Mouse (Mus musculus): Measurements from ENCODE around the gene Susd1.

The Susd1 gene

GRCm38 (mm10) chr4:59314939-59315552 lies 123.4 kb downstream of the Susd1 start:
- no peaks in the 10 kb centered on the region for H3K27me3 ChIP-seq (ENCODE audit: insufficient read depth, low read length)
- H3K4me3 ChIP-seq (replicated peaks; ENCODE audit: low read length): no peak overlapping the region
- no peak for TF ChIP-seq NANOG (IDR thresholded peaks at IDR 0.05; ENCODE audit: borderline replicate concordance, low read length)
- TF ChIP-seq POU5F1 (IDR thresholded peaks at IDR 0.05; ENCODE audit: borderline replicate concordance, low read length): no peak
- TF ChIP-seq CTCF (conservative IDR thresholded peaks at IDR 0.05; ENCODE audit: low read length): no peak
- no peaks in the 10 kb centered on the region for H3K36me3 ChIP-seq (ENCODE audit: insufficient read depth, low read length)
- no peaks in the 10 kb centered on the region for H3K9me3 ChIP-seq (ENCODE audit: low read length)
- H3K4me1 ChIP-seq (replicated peaks; ENCODE audit: low read depth, low read length): no peaks in the 10 kb centered on the region

- H3K9me3 ChIP-seq (ENCODE audit: low read length): no peaks in the 10 kb centered on the region
- no peaks in the 10 kb centered on the region for H3K36me3 ChIP-seq (ENCODE audit: insufficient read depth, low read length)
- TF ChIP-seq CTCF (conservative IDR thresholded peaks at IDR 0.05; ENCODE audit: low read length) (no peak), NANOG (IDR thresholded peaks at IDR 0.05; ENCODE audit: borderline replicate concordance, low read length) (no peak), POU5F1 (IDR thresholded peaks at IDR 0.05; ENCODE audit: borderline replicate concordance, low read length) (no peak)
- H3K27me3 ChIP-seq (ENCODE audit: insufficient read depth, low read length): no peaks in the 10 kb centered on the region
- no peak overlapping the region for H3K4me3 ChIP-seq (replicated peaks; ENCODE audit: low read length)
- no peaks in the 10 kb centered on the region for H3K4me1 ChIP-seq (replicated peaks; ENCODE audit: low read depth, low read length)
Measured at GRCm38 (mm10) chr4:59312945-59313344, 125.5 kb downstream of the Susd1 start.

DNA sequence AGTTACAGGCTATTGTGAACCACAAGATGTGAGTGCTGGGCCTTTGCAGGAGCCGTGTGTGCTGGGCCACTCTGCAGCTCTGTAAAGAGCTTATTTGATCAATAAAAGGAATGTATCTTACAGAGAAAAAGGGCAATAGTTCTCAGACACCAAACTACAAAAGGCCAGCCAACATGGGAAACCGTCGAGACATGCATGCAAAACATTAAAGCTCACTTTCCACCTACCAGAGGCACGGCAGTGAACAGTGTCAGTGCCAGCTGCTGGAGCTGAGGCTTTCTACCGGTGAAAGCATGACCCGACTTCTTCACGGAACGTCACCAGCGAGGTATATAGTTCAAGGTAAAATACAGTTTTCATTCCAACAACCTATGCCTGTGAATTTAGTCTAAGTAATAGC lies 127.8 kb downstream of the Susd1 start:
- Histone ChIP-seq H3K4me3 (replicated peaks; ENCODE audit: low read length) (no peak overlapping the region), H3K9me3 (ENCODE audit: low read length) (no peaks in the 10 kb centered on the region), H3K27me3 (ENCODE audit: insufficient read depth, low read length) (no peaks in the 10 kb centered on the region), H3K4me1 (replicated peaks; ENCODE audit: low read depth, low read length) (no peaks in the 10 kb centered on the region), H3K36me3 (ENCODE audit: insufficient read depth, low read length) (no peaks in the 10 kb centered on the region)
- TF ChIP-seq CTCF (conservative IDR thresholded peaks at IDR 0.05; ENCODE audit: low read length) (no peak), POU5F1 (IDR thresholded peaks at IDR 0.05; ENCODE audit: borderline replicate concordance, low read length) (no peak), NANOG (IDR thresholded peaks at IDR 0.05; ENCODE audit: borderline replicate concordance, low read length) (no peak)

GRCm38 (mm10) chr4:59307841-59308589 lies 130.4 kb downstream of the Susd1 start:
- Histone ChIP-seq H3K4me3 (replicated peaks; ENCODE audit: low read length) (no peak overlapping the region), H3K4me1 (replicated peaks; ENCODE audit: low read depth, low read length) (no peaks in the 10 kb centered on the region), H3K27me3 (ENCODE audit: insufficient read depth, low read length) (no peaks in the 10 kb centered on the region), H3K36me3 (ENCODE audit: insufficient read depth, low read length) (no peaks in the 10 kb centered on the region), H3K9me3 (ENCODE audit: low read length) (no peaks in the 10 kb centered on the region)
- no peak for TF ChIP-seq NANOG (IDR thresholded peaks at IDR 0.05; ENCODE audit: borderline replicate concordance, low read length)
- TF ChIP-seq CTCF (conservative IDR thresholded peaks at IDR 0.05; ENCODE audit: low read length): no peak
- TF ChIP-seq POU5F1 (IDR thresholded peaks at IDR 0.05; ENCODE audit: borderline replicate concordance, low read length): no peak

GRCm38 (mm10) chr4:59302387-59302786 lies 136.0 kb downstream of the Susd1 start:
- Histone ChIP-seq H3K36me3 (ENCODE audit: insufficient read depth, low read length) (no peaks in the 10 kb centered on the region), H3K9me3 (ENCODE audit: low read length) (no peaks in the 10 kb centered on the region), H3K27me3 (ENCODE audit: insufficient read depth, low read length) (no peaks in the 10 kb centered on the region), H3K4me3 (replicated peaks; ENCODE audit: low read length) (no peak overlapping the region), H3K4me1 (replicated peaks; ENCODE audit: low read depth, low read length) (no peaks in the 10 kb centered on the region)
- TF ChIP-seq CTCF (conservative IDR thresholded peaks at IDR 0.05; ENCODE audit: low read length): no peak
- no peak for TF ChIP-seq POU5F1 (IDR thresholded peaks at IDR 0.05; ENCODE audit: borderline replicate concordance, low read length)
- TF ChIP-seq NANOG (IDR thresholded peaks at IDR 0.05; ENCODE audit: borderline replicate concordance, low read length): no peak

GRCm38 (mm10) chr4:59301025-59301815 lies 137.2 kb downstream of the Susd1 start:
- no peaks in the 10 kb centered on the region for H3K27me3 ChIP-seq (ENCODE audit: insufficient read depth, low read length)
- no peaks in the 10 kb centered on the region for H3K36me3 ChIP-seq (ENCODE audit: insufficient read depth, low read length)
- H3K9me3 ChIP-seq (ENCODE audit: low read length): no peaks in the 10 kb centered on the region
- H3K4me3 ChIP-seq (replicated peaks; ENCODE audit: low read length): no peak overlapping the region
- no peak for TF ChIP-seq POU5F1 (IDR thresholded peaks at IDR 0.05; ENCODE audit: borderline replicate concordance, low read length)
- no peak for TF ChIP-seq CTCF (conservative IDR thresholded peaks at IDR 0.05; ENCODE audit: low read length)
- no peak for TF ChIP-seq NANOG (IDR thresholded peaks at IDR 0.05; ENCODE audit: borderline replicate concordance, low read length)
- H3K4me1 ChIP-seq (replicated peaks; ENCODE audit: low read depth, low read length): no peaks in the 10 kb centered on the region

GRCm38 (mm10) chr4:59298719-59299496 lies 139.5 kb downstream of the Susd1 start:
- Histone ChIP-seq H3K9me3 (ENCODE audit: low read length) (no peaks in the 10 kb centered on the region), H3K4me1 (replicated peaks; ENCODE audit: low read depth, low read length) (no peaks in the 10 kb centered on the region), H3K4me3 (replicated peaks; ENCODE audit: low read length) (no peak overlapping the region), H3K27me3 (ENCODE audit: insufficient read depth, low read length) (no peaks in the 10 kb centered on the region), H3K36me3 (ENCODE audit: insufficient read depth, low read length) (no peaks in the 10 kb centered on the region)
- TF ChIP-seq CTCF (conservative IDR thresholded peaks at IDR 0.05; ENCODE audit: low read length) (no peak), NANOG (IDR thresholded peaks at IDR 0.05; ENCODE audit: borderline replicate concordance, low read length) (no peak), POU5F1 (IDR thresholded peaks at IDR 0.05; ENCODE audit: borderline replicate concordance, low read length) (no peak)

DNA sequence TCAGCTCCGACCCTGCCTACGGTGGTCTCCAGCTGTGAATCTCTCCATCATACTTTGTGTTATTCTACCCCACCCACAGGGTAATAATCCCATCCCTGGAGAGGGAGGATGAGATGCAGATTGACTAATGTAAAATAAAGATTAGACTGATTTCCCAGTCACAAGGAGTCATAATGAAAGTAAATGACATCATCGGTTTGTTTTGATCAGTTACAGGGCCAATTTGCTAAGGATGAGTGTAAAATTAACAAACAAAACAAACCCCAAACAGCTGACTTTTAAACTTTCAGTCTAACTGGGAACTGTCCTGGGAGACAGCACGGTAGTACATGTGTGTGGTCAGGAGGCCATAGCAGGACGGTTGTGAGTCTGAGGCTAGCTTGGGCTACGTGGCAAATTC lies 143.3 kb downstream of the Susd1 start:
- Histone ChIP-seq H3K36me3 (ENCODE audit: insufficient read depth, low read length) (no peaks in the 10 kb centered on the region), H3K4me1 (replicated peaks; ENCODE audit: low read depth, low read length) (no peaks in the 10 kb centered on the region), H3K4me3 (replicated peaks; ENCODE audit: low read length) (no peak overlapping the region), H3K27me3 (ENCODE audit: insufficient read depth, low read length) (no peaks in the 10 kb centered on the region), H3K9me3 (ENCODE audit: low read length) (no peaks in the 10 kb centered on the region)
- TF ChIP-seq CTCF (conservative IDR thresholded peaks at IDR 0.05; ENCODE audit: low read length) (no peak), POU5F1 (IDR thresholded peaks at IDR 0.05; ENCODE audit: borderline replicate concordance, low read length) (no peak), NANOG (IDR thresholded peaks at IDR 0.05; ENCODE audit: borderline replicate concordance, low read length) (no peak)
